Mouse (Mus musculus) ES-E14 (cell line): Measurements from ENCODE around the gene Bach2. TPM values are rescaled to one million over a fixed set of nuclear protein-coding genes. Genes with fewer than 3 reads are reported as not detected.

ENCODE experiments used
- DNase-seq: peaks from one replicate; pipeline ENCODE4 v3.0.0-alpha.2; 2013; ENCODE audit warnings: low read depth, low spot score
- H3K27ac ChIP-seq: 2 replicates; pipeline ENCODE4 v1.5.1; 2012; ENCODE audit warnings: low read depth, mild to moderate bottlenecking, low read length, moderate library complexity, mixed read lengths; ENCODE audit not compliant: poor library complexity, insufficient read depth, severe bottlenecking
- H3K36me3 ChIP-seq: 2 replicates; pipeline ENCODE4 v1.6.1; 2012; ENCODE audit warnings: mild to moderate bottlenecking, low read length, moderate library complexity, mixed read lengths; ENCODE audit not compliant: control insufficient read depth, poor library complexity, insufficient read depth, severe bottlenecking
- H3K4me1 ChIP-seq, 2 experiments: fragments of 150-350 bp in 1 of 2; sonication (generic) in 1 of 2; 2 replicates each; pipeline ENCODE4 v1.6.1; 2012; ENCODE audit warnings: low read length in 2 of 2, mild to moderate bottlenecking in 1 of 2, mixed read lengths in 1 of 2; ENCODE audit not compliant: control insufficient read depth in 2 of 2, insufficient read depth in 2 of 2, poor library complexity in 1 of 2
- H3K4me3 ChIP-seq, 2 experiments: fragments of 150-350 bp in 1 of 2; sonication (generic) in 1 of 2; 2 replicates each; pipeline ENCODE4 v1.5.1; 2012; ENCODE audit warnings: low read length in 2 of 2, low read depth in 1 of 2, mild to moderate bottlenecking in 1 of 2, mixed read lengths in 1 of 2; ENCODE audit not compliant: insufficient read depth in 1 of 2, poor library complexity in 1 of 2, severe bottlenecking in 1 of 2
- H3K9ac ChIP-seq: 2 replicates; pipeline ENCODE4 v1.6.1; 2012; ENCODE audit warnings: low read depth, mild to moderate bottlenecking, low read length, mixed read lengths; ENCODE audit not compliant: poor library complexity, insufficient read depth, severe bottlenecking
- H3K9me3 ChIP-seq: fragments of 150-350 bp; sonication (generic); 2 replicates; pipeline ENCODE4 v1.6.1; 2012; ENCODE audit warnings: low read depth, mild to moderate bottlenecking, low read length; ENCODE audit not compliant: control insufficient read depth, insufficient read depth
- CHD2 ChIP-seq: IDR thresholded peaks from 2 replicates; pipeline ENCODE4 v1.6.1; 2014; ENCODE audit warnings: mild to moderate bottlenecking, low read depth, low read length, inconsistent platforms
- HCFC1 ChIP-seq: IDR thresholded peaks from 2 replicates; pipeline ENCODE4 v1.6.1; 2012; ENCODE audit warnings: low read length, inconsistent platforms, borderline replicate concordance; ENCODE audit not compliant: insufficient read depth
- MAFK ChIP-seq: IDR thresholded peaks from 2 replicates; pipeline ENCODE4 v1.6.1; 2014; ENCODE audit warnings: mild to moderate bottlenecking, low read depth, low read length, inconsistent platforms; ENCODE audit not compliant: insufficient read depth
- ZC3H11A ChIP-seq: IDR thresholded peaks from 2 replicates; pipeline ENCODE4 v1.6.1; 2012; ENCODE audit warnings: low read depth, mild to moderate bottlenecking, inconsistent platforms, low read length, borderline replicate concordance
- ZNF384 ChIP-seq: IDR thresholded peaks from 2 replicates; pipeline ENCODE4 v1.6.1; 2012; ENCODE audit warnings: low read depth, low read length, inconsistent platforms
- in situ Hi-C, 2 experiments: fragments of 600-800 bp; cut with MboI; formaldehyde crosslinking; loops; one replicate each; pipeline ENCODE4 v1.15.1; 2025; ENCODE audit warnings: low sequenced_read_pairs in 2 of 2, inconsistent platforms in 1 of 2; ENCODE audit not compliant: unreplicated experiment in 2 of 2
- total RNA-seq: library from RNA; depleted of rRNA; stranded (reverse); fragments of 300-350 nt; gene quantifications from 2 replicates; pipeline ENCODE4 v1.2.3, GENCODE M21; 2012

Bach2 gene
- total RNA-seq, 1 experiment = 3.3 TPM

- H3K9ac ChIP-seq = no peak overlapping the region
- no peaks in the 10 kb centered on the region for H3K4me1 ChIP-seq
- DNase-seq = no peak
- no peak overlapping the region for H3K27ac ChIP-seq
- no peaks in the 10 kb centered on the region for H3K9me3 ChIP-seq
- in situ Hi-C loops = no loop called here
- H3K36me3 ChIP-seq = no peaks in the 10 kb centered on the region
- no peak overlapping the region for H3K4me3 ChIP-seq
- no peak for TF ChIP-seq ZNF384
- no peak for TF ChIP-seq ZC3H11A
- no peak for TF ChIP-seq CHD2
- TF ChIP-seq MAFK = no peak
- no peak for TF ChIP-seq HCFC1
Measured at GRCm38 (mm10) chr4:32509832-32510612, 271.4 kb downstream of the Bach2 start.

- no peak for DNase-seq
- in situ Hi-C loops = no loop called here
- Histone ChIP-seq H3K36me3 (no peaks in the 10 kb centered on the region), H3K9ac (no peak overlapping the region), H3K9me3 (no peaks in the 10 kb centered on the region), H3K4me3 (no peak overlapping the region), H3K27ac (no peak overlapping the region), H3K4me1 (no peaks in the 10 kb centered on the region)
- TF ChIP-seq CHD2 (no peak), ZC3H11A (no peak), ZNF384 (no peak), HCFC1 (no peak), MAFK (no peak)
Measured at GRCm38 (mm10) chr4:32510940-32511339, 272.3 kb downstream of the Bach2 start.

- Histone ChIP-seq H3K4me1 (no peaks in the 10 kb centered on the region), H3K27ac (no peak overlapping the region), H3K9me3 (no peaks in the 10 kb centered on the region), H3K4me3 (no peak overlapping the region), H3K9ac (no peak overlapping the region), H3K36me3 (no peaks in the 10 kb centered on the region)
- in situ Hi-C loops = no loop called here
- no peak for TF ChIP-seq CHD2
- no peak for TF ChIP-seq MAFK
- no peak for TF ChIP-seq ZC3H11A
- no peak for TF ChIP-seq HCFC1
- no peak for TF ChIP-seq ZNF384
- DNase-seq = no peak
Measured at GRCm38 (mm10) chr4:32516126-32516525, 277.5 kb downstream of the Bach2 start.

GRCm38 (mm10) chr4:32518842-32519578 lies 280.4 kb downstream of the Bach2 start:
- TF ChIP-seq ZNF384 = no peak
- no peak for TF ChIP-seq HCFC1
- TF ChIP-seq CHD2 = no peak
- no peak for TF ChIP-seq ZC3H11A
- TF ChIP-seq MAFK = no peak
- H3K9me3 ChIP-seq = no peaks in the 10 kb centered on the region
- no peaks in the 10 kb centered on the region for H3K36me3 ChIP-seq
- in situ Hi-C loops = no loop called here
- H3K4me3 ChIP-seq = no peak overlapping the region
- DNase-seq = no peak
- H3K4me1 ChIP-seq = no peaks in the 10 kb centered on the region
- no peak overlapping the region for H3K27ac ChIP-seq
- H3K9ac ChIP-seq = no peak overlapping the region
